Mouse (Mus musculus) adipocyte (in vitro differentiated cells): ENCODE measurements around the gene Mrpl10.

Experiments used
- DNase-seq: peaks from one replicate; pipeline ENCODE4 v3.0.0-alpha.2; 2016; ENCODE audit warnings: low spot score

The Mrpl10 gene

DNA sequence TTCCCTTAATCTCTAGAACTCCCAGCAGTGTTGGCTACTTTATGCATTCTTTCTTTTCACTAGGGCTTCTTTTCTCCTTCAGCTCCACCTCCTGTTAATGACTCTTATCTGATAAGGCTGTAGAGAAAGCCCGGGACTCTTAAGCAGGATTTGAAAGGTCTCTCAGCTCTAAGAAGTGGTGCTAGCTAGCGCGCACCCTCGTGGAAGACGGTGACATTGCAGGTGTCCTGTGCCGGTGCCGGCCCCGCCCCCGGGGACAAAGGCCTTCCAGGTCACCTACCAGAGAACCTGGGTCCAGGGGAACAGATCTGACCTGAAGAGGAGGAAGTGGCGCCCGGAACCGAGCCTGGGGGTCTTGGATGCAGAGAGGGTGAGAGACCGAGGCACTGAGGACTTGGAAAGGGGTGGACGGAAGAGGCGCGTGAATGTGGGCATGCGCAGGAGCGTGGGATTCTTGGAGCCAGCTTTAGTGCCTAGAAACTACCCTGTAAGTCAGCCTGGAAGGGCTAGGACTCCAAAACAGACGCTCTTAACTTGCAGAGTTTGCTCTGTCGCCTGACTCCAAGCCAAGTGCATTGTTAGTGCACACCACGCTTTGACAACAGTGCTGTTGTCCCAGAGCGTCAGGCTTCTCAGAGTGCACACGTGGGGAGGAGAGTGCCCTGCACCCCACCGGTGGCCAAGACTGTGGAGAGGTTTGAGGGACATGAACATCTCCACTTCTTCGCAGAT lies 11.5 kb upstream of the Mrpl10 start, which contains the start of gene Scrn2:
Scrn2 (plus strand) TSS at position 253 of the 732 bp plus-strand sequence.
- peak; percentile 84 for DNase-seq

- DNase-seq = no peak
Observed at GRCm38 (mm10) chr11:97030426-97030825, 10.9 kb upstream of the Mrpl10 start.

DNA sequence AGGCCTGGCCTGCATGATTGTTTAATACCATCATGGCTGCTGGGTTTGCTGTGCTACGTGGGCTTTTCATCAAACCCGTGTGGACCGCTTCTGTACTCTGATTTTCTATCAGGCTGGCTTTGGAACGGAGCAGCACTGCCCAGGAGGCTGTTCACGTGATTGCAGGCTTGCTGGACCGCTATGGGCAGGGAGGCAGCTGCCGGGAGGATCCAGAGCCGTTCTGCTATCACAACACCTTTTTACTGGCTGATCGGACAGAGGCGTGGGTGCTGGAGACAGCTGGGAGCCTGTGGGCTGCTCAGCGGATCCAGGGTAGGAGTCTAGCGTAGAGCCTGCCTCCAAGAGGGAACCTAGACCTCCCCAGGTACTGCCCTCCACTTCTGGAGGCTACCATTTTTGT lies 9.4 kb upstream of the Mrpl10 start:
- DNase-seq = no peak

DNA sequence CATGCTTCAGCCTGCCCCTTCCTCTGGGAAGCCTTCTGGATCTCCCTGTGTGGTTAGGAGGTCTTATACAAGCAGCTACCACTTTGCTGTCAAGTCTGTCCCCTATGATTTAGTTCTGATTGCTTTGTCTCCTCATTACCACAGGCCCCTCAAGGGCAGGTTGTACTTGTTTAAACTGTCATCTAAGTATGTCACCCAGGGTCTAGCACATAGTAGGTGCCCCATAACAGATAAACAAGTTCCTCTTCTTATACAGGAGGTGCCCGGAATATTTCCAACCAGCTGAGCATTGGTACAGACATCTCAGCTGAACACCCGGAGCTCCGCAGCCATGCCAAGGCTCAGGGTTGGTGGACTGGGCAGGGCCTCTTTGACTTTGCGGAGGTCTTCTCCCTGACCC lies 8.9 kb upstream of the Mrpl10 start:
- DNase-seq = no peak

DNA sequence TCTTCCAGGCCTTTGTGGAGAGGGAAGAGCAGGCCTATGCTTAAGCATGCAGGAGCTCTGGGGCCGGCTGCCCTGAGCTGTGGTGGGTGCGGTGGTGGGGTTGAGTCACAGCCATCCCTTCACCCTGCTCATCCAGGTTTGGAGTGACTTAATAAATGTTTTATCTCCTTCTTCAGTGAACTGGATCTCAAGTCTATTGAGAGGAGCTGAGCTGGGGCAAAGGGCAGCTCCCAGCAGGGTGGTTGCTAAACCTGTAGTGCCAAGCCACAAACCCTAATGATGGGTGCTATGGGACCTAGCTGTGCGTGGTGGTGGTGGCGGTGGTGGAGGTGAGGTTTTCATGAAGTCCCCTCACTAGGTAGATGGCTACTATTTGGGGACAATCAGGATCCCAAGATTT lies 7.6 kb upstream of the Mrpl10 start:
- no peak for DNase-seq

DNA sequence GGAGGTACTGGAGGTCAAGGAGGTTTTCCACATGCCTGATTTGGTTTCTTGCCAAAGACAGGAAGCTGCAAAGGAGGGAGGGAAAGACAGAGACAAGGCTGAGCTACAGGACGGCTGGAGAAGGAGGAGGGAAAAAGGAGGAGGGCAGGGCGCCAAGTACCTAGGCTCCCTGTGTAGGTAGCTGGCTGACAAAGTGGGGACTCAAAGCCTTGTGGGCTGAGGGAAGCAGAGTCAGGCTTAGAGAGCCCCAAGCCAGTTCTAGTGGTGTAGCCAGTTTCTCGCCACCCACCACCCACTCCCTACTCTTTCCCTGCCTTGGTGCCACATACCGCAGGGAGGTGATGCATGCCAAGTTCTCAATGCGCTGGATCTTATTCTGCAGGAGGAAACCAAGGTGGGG lies 5.2 kb upstream of the Mrpl10 start:
- no peak for DNase-seq

GRCm38 (mm10) chr11:97038881-97039280 lies 2.5 kb upstream of the Mrpl10 start:
- no peak for DNase-seq

DNA sequence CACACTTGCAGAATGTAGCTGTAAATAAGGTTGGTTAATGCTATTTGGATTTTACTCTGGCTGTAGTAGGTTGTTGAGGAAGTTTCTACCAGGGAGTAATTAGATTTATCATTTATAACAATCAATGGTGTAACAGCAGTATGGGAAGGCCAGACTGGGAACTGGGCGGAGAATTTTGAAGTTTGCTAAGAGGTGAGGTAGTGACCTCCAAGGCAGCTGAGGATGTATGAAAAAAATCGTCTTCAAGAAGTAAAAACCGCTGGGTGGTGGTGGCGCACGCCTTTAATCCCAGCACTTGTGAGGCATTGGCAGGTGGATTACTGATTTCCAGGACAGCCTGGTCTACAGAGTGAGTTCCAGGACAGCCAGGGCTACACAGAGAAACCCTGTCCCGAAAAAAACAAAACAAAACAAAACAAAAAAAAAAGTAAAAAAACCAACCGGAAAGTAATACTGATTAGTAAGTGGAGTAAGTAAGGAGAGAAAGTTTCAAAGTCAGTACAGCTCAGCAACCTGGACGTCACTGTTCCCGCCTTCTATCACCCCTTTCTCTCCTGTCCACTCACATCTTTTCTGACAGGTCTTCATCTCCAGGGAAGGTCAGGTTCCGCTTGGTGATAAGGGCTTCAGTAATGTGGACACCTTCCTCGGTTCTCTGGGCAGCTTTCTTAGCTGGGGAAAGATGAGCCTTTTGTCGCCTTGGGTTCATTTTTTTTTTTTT lies 899 bp upstream of the Mrpl10 start:
- DNase-seq = no peak

- no peak for DNase-seq
Observed at GRCm38 (mm10) chr11:97044902-97045301, 3.5 kb downstream of the Mrpl10 start.

- no peak for DNase-seq
Observed at GRCm38 (mm10) chr11:97045861-97046260, 4.5 kb downstream of the Mrpl10 start.

- peak; percentile 72 for DNase-seq
Observed at GRCm38 (mm10) chr11:97048090-97048650, 6.8 kb downstream of the Mrpl10 start.

DNA sequence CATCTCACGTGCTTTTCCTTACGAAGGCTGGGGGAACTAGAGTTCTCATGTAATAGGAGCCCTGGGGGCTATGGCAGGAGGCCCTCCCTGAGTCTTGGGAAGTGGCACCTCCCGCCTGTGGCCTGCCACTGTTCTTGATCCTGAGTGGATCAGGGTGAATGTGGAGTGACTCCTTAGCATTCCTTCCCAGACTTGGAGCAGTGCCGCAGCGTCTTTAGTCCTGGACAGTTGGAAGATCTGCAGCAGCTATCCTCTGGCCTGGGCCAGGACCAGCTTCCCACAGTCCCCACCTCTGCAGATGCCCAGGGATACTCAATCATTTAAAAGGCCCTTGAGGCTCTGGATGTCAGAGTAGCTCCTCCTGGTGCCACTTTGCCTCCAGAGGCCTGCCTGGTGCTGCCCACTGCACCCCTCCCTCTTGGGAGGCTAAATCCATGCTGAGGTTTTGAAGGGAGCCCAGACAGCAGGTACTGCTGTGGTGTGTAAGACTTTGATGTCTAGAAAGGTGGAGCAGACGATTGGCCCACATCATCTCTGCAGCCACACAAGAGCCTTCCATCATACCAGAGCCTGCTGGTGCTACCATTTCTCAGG lies 8.2 kb downstream of the Mrpl10 start:
- no peak for DNase-seq

GRCm38 (mm10) chr11:97050216-97050943 lies 9.0 kb downstream of the Mrpl10 start, which contains the start of gene Osbpl7:
Gene Osbpl7, plus strand, starts transcription at chr11:97050628.
- no peak for DNase-seq

- no peak for DNase-seq
Observed at GRCm38 (mm10) chr11:97050944-97051586, 9.7 kb downstream of the Mrpl10 start.

DNA sequence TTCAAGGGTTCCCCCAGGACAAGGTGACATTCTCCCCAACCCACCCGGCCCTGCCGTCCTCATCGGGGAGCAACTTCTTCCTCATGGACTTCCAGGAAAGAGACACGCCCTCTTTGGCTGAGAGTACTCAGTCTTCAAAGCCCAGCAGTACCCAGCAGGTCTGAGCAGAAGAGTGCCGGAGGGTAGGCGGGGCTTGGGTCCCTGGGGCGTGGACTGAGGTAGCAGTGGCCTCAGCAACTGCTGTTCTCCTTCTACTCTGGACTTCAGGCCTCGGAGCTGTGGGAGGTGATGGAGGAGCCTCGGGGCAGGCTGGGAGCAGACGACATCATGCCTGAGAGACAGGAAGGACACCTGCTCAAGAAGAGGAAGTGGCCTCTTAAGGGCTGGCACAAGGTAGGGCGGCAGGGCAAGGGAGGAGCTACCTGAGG lies 10.9 kb downstream of the Mrpl10 start:
- no peak for DNase-seq

GRCm38 (mm10) chr11:97063274-97063920 lies 22.0 kb downstream of the Mrpl10 start:
- DNase-seq = no peak

- no peak for DNase-seq
Observed at GRCm38 (mm10) chr11:97063921-97064295, 22.5 kb downstream of the Mrpl10 start.

DNA sequence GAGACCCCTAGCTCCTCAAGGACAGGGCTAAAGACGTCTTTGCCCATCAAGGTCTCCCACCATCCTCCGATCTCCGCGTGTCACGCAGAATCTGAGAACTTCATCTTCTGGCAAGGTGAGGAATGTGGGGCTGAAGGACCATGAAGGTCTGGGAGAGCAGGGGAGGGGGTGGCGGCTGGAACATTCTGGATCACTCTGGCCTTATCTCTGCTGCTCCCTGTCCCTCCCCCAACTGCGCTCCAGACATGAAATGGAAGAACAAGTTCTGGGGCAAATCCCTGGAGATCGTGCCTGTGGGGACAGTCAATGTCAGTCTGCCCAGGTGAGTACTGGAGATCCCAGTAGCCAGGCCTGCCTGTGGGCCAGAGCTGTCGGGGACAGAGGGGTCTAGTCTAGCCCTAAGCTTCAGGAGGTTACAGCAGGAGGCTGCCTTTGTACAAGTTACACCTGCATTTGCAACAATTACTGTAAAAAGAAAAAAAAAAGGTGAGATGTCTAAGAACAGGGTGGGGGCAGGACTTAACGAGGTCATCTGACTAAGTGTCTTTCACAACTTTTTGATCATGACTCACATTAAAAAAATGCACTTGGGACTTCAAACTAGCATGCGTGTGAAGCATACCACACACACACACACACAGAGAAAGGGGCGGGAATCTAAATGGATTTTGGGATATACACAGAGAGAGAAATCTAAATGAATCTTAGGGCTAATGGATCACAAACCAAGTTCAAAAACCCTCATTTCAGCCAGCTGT lies 24.4 kb downstream of the Mrpl10 start:
- DNase-seq = no peak

DNA sequence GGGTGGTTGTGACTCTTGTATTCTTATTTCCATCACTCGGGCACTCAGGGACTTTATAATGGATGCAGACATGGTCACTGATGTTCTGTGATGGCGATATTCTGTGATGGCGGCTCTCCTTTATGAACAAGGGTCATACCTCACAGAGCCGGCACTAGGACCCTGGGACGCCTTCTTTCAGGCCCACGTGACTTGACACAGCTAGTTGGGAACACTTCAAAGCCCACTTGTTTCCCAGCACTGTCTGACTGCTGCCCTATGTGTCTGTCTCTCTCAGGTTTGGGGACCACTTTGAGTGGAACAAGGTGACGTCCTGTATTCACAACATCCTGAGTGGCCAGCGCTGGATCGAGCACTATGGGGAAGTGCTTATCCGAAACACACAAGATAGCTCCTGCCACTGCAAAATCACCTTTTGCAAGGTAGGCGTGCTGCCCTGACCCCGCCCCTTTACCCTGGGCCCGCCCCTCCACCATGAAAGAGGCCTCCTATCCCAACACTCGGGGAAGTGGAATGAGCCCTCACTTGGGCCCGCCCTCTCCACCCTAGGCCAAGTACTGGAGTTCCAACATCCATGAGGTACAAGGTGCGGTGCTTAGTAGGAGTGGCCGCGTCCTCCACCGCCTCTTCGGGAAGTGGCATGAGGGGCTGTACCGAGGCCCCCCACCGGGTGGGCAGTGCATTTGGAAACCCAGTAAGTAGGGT lies 25.4 kb downstream of the Mrpl10 start:
- no peak for DNase-seq

DNA sequence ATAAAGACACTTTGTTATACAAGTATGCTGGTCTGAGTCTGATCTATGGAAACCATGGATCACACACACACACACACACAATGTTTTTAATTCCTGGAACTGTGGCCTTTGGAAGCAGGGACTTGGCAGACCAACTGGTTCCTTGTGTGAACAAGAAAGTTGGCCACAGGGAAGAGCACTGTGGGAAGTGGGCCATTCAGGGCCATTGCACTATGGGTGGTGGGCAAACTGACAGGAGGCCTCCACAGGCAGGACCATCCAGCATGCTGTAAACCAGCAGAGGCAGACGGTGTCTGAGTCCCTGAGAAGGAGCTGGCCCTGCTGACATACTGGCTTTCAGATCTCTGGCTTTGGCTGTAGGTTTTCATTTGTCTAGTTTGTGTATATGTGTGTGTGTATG lies 28.0 kb downstream of the Mrpl10 start:
- peak; percentile 68 for DNase-seq
